Mouse (Mus musculus): Measurements from ENCODE around the gene Myo6. TPM values are rescaled to one million over a fixed set of nuclear protein-coding genes. Genes with fewer than 3 reads are reported as not detected.
"Not testable (repeated sequence)": the region's sequence is repeated elsewhere in the genome, so short reads cannot be mapped to it uniquely, and the experiment has no call there.

The Myo6 gene
- total RNA-seq, 2 experiments from 2014 or later = 0.72 to 4.9 TPM

- no peak for ATAC-seq (replicated peaks; ENCODE audit: low FRiP score, low TSS enrichment, poor library complexity, severe bottlenecking)
These were observed 115.9 kb downstream of the Myo6 start for GRCm38 (mm10) chr9:80280724-80281123.

- ATAC-seq (replicated peaks; ENCODE audit: low FRiP score, low TSS enrichment, poor library complexity, severe bottlenecking) = no peak
These were observed 117.6 kb downstream of the Myo6 start for GRCm38 (mm10) chr9:80282426-80282825.

DNA sequence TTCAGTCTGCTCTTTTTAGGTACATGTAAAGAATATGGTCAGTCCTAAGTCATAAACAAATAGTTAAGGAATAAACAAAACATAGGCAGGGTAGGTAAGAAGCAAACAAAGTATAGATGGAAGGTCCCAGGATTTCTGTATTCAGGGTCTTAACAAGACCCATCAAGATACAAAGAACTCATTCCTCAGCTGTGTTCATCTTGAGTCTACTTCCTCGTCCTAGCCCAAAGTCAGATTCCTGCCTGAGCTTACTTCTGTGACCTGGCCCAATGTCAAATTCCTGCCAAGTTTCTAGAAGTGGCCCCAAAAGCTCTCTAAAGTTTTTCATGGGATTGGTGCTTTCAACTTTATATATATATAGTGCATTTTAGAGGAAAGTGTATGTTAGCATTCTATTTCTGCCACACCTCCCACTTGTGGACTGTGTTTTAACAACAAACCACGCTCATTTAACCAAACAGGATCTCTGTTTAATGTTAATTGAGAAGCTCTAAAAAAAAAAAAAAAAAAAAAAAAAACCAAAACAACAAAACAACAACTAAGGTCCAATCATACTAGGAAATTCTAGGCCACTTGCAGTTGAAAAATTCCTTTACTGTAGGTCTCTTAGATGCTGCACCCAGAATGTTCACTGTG lies 119.8 kb downstream of the Myo6 start:
- no peak for ATAC-seq (replicated peaks; ENCODE audit: low FRiP score, low TSS enrichment, poor library complexity, severe bottlenecking)

- ATAC-seq (replicated peaks; ENCODE audit: low FRiP score, low TSS enrichment, poor library complexity, severe bottlenecking) = peak; percentile 26; the same call in 1 of the 2 replicates
These were observed 122.0 kb downstream of the Myo6 start for GRCm38 (mm10) chr9:80286845-80287244.

- peak; percentile 55; the same call in 1 of the 2 replicates for ATAC-seq (replicated peaks; ENCODE audit: low FRiP score, low TSS enrichment, poor library complexity, severe bottlenecking)
These were observed 128.3 kb downstream of the Myo6 start for GRCm38 (mm10) chr9:80293056-80293584.

DNA sequence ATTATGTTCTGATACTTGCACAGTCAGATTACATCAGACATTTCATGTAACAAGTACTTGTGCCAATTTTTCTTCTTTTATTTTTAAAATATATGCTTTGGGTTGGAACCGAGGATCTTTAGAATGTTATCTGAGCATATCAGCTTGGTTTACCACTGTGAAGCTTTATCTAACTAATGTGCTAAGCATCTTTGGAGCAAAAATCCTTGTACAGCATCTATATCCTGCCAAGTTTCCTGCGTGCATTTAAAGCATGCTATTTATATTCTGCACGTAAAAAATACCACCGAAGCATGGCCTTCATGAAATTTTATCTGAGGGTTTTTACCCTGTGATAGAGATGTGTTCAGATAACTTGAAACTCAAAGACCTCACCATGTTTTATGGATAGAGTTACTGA lies 131.3 kb downstream of the Myo6 start:
- ATAC-seq (replicated peaks; ENCODE audit: low FRiP score, low TSS enrichment, poor library complexity, severe bottlenecking) = no peak

GRCm38 (mm10) chr9:80299031-80299430 lies 134.2 kb downstream of the Myo6 start:
- ATAC-seq (replicated peaks; ENCODE audit: low FRiP score, low TSS enrichment, poor library complexity, severe bottlenecking) = no peak

- no peak for ATAC-seq (replicated peaks; ENCODE audit: low FRiP score, low TSS enrichment, poor library complexity, severe bottlenecking)
These were observed 138.7 kb downstream of the Myo6 start for GRCm38 (mm10) chr9:80303518-80303917.

DNA sequence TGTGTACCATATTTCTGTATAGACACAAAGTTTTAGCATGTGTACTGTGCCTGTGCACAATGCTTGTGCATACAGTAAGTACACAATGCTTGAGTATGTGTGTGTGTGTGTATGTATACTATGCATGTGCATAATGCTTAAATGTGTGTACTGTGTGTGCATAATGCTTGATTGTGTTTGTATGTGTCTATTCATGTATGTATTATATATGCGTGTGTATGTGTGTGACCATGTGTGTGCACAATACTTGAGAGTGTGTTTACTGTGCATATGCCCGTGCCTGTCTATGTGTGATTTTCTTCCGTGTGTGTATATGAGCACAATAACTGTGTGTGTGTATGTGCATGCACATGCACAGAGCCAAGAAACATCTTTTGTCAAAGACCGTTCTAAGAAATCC lies 141.6 kb downstream of the Myo6 start:
- no peak for ATAC-seq (replicated peaks; ENCODE audit: low FRiP score, low TSS enrichment, poor library complexity, severe bottlenecking)

- no peak for ATAC-seq (replicated peaks; ENCODE audit: low FRiP score, low TSS enrichment, poor library complexity, severe bottlenecking)
These were observed 142.0 kb downstream of the Myo6 start for GRCm38 (mm10) chr9:80306853-80307252.

GRCm38 (mm10) chr9:80307629-80308028 lies 142.8 kb downstream of the Myo6 start:
- no peak for ATAC-seq (replicated peaks; ENCODE audit: low FRiP score, low TSS enrichment, poor library complexity, severe bottlenecking)

DNA sequence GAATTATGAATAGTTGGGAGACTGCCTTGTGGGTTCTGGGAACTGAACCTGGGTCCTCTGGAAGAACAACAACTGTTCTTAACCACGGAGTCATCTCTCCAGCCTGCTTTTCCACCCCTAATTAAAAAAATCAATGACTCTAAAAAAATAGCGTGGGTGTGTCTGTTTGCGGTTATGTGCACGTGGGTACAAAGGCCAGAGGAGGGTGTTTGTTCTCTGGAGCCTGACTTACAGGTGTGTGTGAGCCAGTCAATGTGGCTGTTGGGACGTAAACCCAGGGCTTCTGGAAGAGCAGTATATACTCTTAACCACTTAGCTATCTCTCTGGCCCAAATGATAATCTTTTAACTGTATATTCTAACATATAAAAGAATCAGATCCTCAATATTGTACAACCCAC lies 148.8 kb downstream of the Myo6 start:
- no peak for ATAC-seq (replicated peaks; ENCODE audit: low FRiP score, low TSS enrichment, poor library complexity, severe bottlenecking)

DNA sequence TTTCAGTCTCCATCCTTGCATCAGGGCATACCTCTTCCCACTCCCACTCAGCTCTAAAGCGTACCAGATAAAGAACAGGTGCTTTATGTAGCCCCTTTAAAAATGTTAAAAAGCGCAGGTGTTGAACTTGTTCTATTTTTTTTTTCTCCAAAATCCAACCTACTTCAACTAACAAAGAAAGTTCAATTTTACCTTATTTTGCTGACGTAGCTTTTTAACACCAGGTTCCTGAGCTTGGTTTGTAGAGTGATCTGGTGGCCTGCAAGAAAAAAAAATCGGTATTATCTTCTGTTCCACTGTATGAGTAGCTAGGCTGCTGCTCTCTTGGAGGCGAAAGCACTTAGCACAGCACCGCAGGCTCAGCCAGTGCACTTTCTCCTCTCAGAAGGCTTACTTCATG lies 151.1 kb downstream of the Myo6 start:
- ATAC-seq (replicated peaks; ENCODE audit: low FRiP score, low TSS enrichment, poor library complexity, severe bottlenecking) = no peak

DNA sequence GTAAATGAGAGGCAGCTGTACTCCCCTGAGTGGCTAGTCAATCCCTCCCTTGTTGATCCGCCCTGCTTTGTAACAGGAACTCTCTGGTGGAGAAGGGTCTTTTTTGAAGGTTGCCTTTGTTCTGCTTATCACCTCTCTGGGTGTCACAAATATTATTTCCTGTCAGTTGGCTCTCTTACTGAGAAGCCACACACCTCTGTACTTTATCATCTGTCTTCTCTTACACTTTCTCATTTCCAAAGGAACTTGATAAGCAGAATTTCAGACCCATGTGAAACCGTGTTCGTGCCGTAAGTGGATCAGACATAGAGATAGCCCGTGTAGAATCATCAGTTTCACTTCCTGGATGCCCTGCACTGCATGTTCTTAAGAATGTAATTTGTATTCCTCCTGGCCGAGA lies 153.2 kb downstream of the Myo6 start:
- peak; percentile 68 for ATAC-seq (replicated peaks; ENCODE audit: low FRiP score, low TSS enrichment, poor library complexity, severe bottlenecking)

DNA sequence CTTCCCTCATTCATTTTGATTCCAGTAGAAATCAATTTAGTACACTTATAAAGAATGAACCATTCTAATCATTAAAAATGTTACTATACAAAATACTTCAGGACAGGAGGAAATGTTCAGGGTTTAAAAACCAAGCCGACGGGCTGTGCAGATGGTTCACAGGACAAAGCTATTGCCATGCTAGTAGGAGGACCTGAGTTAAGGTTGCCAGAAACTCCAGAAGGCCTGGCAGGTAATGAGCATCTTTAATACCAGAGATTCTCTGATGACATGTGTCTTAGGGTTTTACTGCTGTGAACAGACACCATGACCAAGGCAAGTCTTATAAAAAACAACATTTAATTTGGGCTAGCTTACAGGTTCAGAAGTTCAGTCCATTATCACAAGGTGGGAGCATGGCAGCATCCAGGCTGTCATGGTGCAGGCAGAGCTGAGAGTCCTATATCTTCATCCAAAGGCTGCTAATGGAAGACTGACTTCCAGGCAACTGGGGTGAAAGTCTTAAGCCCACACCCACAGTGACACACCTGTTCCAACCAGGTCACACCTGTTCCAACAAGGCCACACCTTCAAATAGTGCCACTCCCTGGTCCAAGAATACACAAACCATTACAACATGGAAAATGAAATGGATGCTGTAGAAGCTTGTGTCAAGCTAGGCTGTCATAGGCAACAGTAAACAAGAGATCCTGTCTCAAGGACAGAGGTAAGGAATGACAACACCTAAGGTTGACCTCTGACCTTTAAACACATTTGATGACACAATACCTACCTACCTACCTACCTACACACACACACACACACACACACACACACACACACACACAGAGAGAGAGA lies 156.4 kb downstream of the Myo6 start:
- not testable (repeated sequence) for ATAC-seq (replicated peaks; ENCODE audit: low FRiP score, low TSS enrichment, poor library complexity, severe bottlenecking)

DNA sequence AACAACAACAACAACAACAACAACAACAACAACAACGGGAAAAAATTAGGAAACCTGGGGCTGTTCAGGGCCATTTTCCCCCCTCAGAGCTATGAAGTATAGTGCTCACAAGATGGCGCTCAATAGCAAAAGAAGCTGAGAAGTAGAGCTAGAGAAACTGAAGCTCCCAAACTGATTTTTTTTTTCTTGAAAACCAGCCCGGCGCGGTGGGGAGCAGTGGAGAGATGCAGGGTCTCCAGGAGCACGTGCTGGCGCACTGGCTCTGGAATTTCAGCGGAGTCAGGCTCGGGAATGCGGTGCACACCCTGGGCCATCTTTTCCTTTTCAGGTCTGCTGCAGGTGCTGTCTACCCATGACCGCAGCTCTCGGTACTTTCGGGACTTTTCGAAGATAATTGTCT lies 167.3 kb downstream of the Myo6 start:
- peak; percentile 83 for ATAC-seq (replicated peaks; ENCODE audit: low FRiP score, low TSS enrichment, poor library complexity, severe bottlenecking)

DNA sequence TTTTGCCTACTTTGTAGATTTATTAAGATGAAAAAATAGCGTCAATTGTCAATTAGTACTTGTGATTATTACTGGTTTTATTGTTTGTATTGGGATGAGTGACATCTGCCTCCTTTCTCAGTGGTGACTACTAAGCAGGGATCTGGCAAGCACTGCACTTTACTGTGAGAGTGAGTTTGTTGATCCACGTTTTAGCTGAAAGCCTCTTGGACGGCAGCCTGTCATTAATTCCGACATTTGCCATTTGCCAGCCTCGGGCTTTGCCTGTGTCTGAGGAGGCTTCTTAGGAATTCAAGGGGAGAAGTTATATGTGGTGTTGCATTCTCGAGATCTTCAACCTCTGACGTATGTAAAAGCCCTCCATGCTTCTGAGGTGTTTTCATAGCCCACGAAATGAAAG lies 168.6 kb downstream of the Myo6 start:
- no peak for ATAC-seq (replicated peaks; ENCODE audit: low FRiP score, low TSS enrichment, poor library complexity, severe bottlenecking)

- no peak for ATAC-seq (replicated peaks; ENCODE audit: low FRiP score, low TSS enrichment, poor library complexity, severe bottlenecking)
These were observed 169.3 kb downstream of the Myo6 start for GRCm38 (mm10) chr9:80333998-80334605.

DNA sequence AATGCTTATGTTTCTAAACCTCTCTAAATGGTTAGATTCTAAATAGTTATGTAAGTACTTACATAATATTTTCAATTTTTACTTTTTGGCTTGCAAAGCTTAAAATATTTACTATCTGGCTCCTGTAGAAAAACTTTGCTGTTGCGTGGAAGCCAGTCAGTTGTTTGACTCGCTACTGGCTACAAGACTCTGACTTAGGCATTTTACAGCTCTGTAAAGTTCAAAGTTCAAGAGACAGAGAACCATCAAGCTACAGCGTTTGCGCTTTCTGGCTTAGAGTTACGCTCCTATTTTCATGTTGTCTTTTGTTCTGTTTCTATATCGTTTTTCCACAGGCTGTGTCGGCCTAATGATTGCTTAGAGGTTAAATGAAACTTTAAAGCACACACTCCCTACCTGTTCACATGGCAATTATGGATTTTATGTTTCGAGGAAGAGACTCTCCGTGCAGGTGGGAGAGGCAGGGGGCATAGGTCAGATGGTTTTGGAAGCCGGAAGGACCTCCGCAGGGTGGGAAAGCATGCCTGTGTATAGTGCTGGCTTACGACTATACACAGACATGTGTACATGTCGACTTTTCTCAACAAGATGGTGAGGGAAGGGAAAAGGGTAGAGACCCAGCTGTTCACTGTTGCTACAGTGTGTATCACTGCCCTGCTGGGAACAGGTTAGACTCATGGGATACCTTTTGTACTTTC lies 171.0 kb downstream of the Myo6 start:
- ATAC-seq (replicated peaks; ENCODE audit: low FRiP score, low TSS enrichment, poor library complexity, severe bottlenecking) = no peak

- ATAC-seq (replicated peaks; ENCODE audit: low FRiP score, low TSS enrichment, poor library complexity, severe bottlenecking) = no peak
These were observed 173.2 kb downstream of the Myo6 start for GRCm38 (mm10) chr9:80338026-80338425.
